Mouse (Mus musculus): ENCODE results near the gene Efcab6. TPM values are rescaled to one million over a fixed set of nuclear protein-coding genes. Genes with fewer than 3 reads are reported as not detected.
"Not testable (repeated sequence)": the region's sequence is repeated elsewhere in the genome, so short reads cannot be mapped to it uniquely, and the experiment has no call there.

Efcab6 gene
- total RNA-seq (2015; ENCODE audit: low replicate concordance) (not detected in 2 replicates), total RNA-seq (2017; ENCODE audit: low replicate concordance) (not detected in 2 replicates)

GRCm38 (mm10) chr15:84065140-84065539 lies at the start of gene Efcab6:
Efcab6 (minus strand) TSS chr15:84065379.
- no peak for ATAC-seq (replicated peaks; ENCODE audit: low FRiP score, poor library complexity, severe bottlenecking)

GRCm38 (mm10) chr15:84113873-84114272 lies 48.7 kb upstream of the Efcab6 start:
- no peak for ATAC-seq (replicated peaks; ENCODE audit: low FRiP score, poor library complexity, severe bottlenecking)

DNA sequence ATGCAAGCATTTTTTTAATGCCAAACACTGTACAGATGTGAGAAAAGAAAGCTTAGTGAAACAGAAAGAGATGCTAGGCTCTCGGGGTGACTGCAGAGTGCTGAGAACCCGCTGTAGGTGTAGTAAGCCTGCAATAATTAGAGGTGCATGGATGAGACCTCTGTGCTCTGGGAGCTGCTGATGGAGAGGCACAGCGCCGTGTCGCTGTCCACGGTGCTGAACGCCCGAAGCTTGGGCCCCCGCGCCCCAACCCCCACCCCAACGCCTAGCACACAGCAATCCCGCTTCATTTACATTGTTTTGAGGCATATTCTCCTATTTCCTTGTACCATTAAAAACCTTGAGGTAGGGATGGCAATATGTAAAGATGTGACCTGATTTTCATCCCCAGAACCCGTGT lies 43.7 kb upstream of the Efcab6 start:
- ATAC-seq (replicated peaks; ENCODE audit: low FRiP score, poor library complexity, severe bottlenecking): no peak

- no peak for ATAC-seq (replicated peaks; ENCODE audit: low FRiP score, poor library complexity, severe bottlenecking)
Observed at GRCm38 (mm10) chr15:84105924-84106500, 40.8 kb upstream of the Efcab6 start.

- no peak for ATAC-seq (replicated peaks; ENCODE audit: low FRiP score, poor library complexity, severe bottlenecking)
Observed at GRCm38 (mm10) chr15:84105105-84105923, 40.1 kb upstream of the Efcab6 start, which contains the start of gene Sult4a1. Sult4a1 (minus strand) TSS chr15:84105754.

DNA sequence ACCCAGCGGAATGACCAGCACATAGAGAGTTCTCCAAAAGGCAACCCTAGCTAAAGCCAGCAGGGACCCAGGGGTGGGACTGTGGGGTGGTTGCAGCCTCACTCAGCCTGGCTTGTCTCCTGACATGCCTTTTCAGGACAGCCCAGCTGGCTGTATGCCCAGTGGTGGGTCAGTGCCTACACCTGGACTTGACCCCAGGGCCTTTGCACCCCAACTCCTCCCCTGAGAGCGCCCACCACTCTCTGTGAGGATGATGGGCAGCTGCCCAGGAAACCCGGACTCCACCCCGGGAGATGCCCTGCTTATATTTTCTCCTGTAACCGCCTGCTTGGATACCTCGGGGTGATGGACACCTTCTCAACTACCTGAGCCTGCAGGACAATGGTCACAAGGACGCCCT lies 39.4 kb upstream of the Efcab6 start:
- ATAC-seq (replicated peaks; ENCODE audit: low FRiP score, poor library complexity, severe bottlenecking): no peak

DNA sequence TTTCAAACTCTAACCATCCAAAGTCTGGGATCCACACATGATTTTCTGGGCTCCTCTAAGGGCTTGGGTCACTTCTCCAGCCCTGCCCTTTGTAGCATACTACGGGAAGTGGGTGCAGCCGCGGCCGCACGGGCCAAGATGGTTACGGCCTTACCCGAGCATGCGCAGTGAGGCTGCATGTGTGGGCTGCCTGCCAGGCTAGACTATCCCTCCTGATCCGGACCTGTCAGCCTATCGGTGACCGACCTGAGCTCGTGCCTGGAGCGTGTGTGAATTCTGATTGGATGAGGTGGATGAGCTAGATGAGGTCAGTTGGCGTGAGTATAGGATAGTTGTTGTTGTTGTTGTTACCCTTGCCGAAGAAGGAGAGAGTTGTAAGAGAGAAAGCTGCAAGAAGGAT lies 32.4 kb upstream of the Efcab6 start:
- not testable (repeated sequence) for ATAC-seq (replicated peaks; ENCODE audit: low FRiP score, poor library complexity, severe bottlenecking)

GRCm38 (mm10) chr15:84096051-84096450 lies 30.9 kb upstream of the Efcab6 start:
- ATAC-seq (replicated peaks; ENCODE audit: low FRiP score, poor library complexity, severe bottlenecking): no peak

DNA sequence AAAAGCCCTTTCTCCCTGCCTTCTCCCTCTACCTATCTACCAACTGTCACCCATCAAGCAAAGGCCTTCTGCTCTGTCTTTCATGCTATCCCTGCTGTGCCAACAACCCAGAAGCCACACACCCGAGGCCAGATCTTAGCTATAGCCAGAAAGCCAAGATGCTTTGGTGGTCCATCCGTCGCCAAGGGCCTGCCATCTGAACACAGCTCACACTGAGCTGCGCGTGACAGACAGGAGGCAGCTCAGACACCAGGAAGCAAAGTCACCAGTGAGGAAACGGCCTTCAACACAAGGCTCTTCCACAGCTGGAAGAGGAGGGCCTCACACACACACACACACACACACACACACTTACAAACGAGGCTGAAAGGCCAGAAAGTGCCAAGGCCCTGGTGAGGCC lies 29.7 kb upstream of the Efcab6 start:
- ATAC-seq (replicated peaks; ENCODE audit: low FRiP score, poor library complexity, severe bottlenecking): no peak

GRCm38 (mm10) chr15:84086775-84087174 lies 21.6 kb upstream of the Efcab6 start:
- no peak for ATAC-seq (replicated peaks; ENCODE audit: low FRiP score, poor library complexity, severe bottlenecking)

DNA sequence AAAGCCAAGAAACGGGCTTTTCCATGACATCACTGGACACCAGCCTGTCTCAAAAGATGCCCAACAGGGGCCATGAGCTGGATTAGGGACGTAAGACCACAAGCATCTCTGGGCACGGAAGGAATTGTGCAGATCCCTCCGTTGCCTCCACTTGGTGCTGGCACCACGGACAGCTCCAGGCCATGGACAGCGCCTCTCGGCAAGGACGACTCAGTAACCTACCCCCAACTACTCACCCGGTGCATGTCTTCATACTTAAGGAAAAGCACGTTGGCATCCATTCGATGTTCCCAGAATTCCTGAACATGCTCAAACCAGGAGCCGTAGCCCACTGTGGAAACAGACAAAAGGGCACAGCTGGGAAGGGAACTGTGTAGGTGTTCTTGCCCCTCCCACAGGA lies 21.2 kb upstream of the Efcab6 start:
- no peak for ATAC-seq (replicated peaks; ENCODE audit: low FRiP score, poor library complexity, severe bottlenecking)

GRCm38 (mm10) chr15:84080069-84080468 lies 14.9 kb upstream of the Efcab6 start:
- ATAC-seq (replicated peaks; ENCODE audit: low FRiP score, poor library complexity, severe bottlenecking): no peak

GRCm38 (mm10) chr15:84079519-84079918 lies 14.3 kb upstream of the Efcab6 start:
- no peak for ATAC-seq (replicated peaks; ENCODE audit: low FRiP score, poor library complexity, severe bottlenecking)

- no peak for ATAC-seq (replicated peaks; ENCODE audit: low FRiP score, poor library complexity, severe bottlenecking)
Observed at GRCm38 (mm10) chr15:84078667-84079066, 13.5 kb upstream of the Efcab6 start.

DNA sequence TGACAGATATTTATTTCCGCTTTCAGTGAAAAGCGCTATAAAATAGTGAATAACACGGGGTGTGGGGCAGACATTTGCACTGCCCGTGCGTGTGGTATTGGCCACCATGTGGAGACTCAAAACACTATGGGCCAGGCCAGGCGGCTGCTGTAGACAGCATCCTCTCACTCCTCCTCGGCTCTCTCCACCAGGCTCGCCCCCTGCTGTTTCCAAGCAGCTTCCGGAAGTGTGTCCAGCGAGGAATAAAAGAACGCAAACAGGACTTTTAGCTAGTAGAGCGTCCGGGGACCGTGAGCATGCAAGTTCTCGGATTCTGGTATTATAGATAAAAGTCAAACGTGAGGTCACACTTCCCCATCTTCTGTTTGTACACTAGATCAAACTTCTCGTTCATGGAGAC lies 12.0 kb upstream of the Efcab6 start:
- no peak for ATAC-seq (replicated peaks; ENCODE audit: low FRiP score, poor library complexity, severe bottlenecking)

GRCm38 (mm10) chr15:84074705-84075185 lies 9.6 kb upstream of the Efcab6 start:
- no peak for ATAC-seq (replicated peaks; ENCODE audit: low FRiP score, poor library complexity, severe bottlenecking)

DNA sequence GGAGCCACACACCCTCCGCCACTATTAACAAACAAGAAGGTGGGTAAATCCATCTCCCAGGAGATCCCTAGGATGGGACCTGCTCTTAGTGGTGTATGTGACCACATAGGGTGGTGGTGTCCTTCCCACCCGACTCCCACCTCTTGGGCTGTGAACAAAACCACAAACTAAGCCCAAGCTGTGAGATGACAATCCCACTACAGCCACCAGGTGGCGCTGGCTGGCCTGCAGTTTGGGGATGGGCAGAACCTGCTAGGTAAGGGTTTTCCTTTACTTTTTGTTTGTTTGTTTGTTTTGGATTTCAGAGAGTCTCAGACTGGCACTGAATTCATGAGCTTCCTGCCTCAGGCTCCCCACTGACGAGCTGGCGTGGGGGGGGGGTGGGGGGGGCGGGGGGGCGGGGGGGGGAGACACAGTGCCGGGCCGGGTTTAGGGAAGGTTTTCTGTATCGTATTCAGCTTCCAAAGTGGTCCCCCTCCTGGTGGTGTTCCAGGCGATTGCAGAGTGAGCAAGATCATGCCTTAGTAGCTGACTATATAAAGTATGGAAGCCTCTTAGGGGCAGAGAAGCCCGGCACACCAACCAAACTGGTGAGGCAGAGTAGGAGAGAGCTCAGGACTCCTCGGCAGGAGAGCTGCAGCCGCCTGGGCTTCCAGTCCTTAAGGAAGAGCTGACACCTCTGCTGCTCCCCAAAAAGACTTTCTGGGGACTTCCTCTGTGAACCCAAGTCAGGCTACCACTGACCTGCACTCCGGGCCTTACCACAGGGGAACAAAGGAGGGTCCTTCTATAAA lies 8.9 kb upstream of the Efcab6 start:
- ATAC-seq (replicated peaks; ENCODE audit: low FRiP score, poor library complexity, severe bottlenecking): no peak

DNA sequence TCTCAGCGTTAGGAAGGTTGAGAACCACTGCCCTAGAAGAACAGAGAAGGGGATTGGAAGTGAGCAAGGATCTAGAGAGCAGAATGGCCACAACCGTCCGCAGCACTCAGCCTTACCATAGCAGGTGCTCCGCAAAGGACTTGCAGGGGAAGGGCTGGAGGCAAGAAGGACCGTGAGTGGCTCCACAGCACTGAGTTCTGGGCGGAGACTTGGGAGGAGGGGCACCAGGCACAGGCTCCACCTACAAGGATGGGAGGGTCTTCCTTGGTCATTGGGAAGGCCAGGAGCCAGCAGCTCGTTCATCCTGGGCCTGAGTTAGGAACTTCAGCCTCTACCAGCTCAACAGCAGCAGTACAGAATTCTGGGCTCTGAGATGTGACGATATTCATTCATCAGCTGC lies 7.9 kb upstream of the Efcab6 start:
- ATAC-seq (replicated peaks; ENCODE audit: low FRiP score, poor library complexity, severe bottlenecking): no peak

DNA sequence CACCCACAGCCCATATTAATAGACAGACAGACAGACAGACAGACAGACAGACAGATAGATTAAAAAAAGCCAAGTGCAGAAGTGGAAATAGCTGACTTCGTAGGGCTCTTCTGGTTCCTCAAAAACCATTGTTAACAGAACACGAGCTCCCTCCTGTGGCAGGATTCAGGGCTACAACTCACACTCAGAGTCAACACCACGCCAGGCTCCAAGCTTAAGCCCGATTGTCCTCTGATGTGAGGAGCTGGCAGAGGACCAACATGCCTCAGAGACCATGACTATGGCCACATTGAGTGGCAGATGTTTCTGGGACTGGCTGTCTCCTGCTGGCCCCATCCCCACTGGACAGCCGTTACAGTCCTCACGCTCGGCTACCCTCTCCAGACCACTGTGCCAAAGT lies 7.0 kb upstream of the Efcab6 start:
- no peak for ATAC-seq (replicated peaks; ENCODE audit: low FRiP score, poor library complexity, severe bottlenecking)

GRCm38 (mm10) chr15:84070116-84070676 lies 5.0 kb upstream of the Efcab6 start:
- ATAC-seq (replicated peaks; ENCODE audit: low FRiP score, poor library complexity, severe bottlenecking): no peak
